In genomic region chr13:35453222-35453914, GRCm38 (mm10) we compare ENCODE assay signal across 16 mouse cellular contexts.
A peak's percentile ranks its signal among the peaks of the same experiment; 100 is the strongest.
DNase-seq lines count a peak whose midpoint lies in the region; ATAC-seq and TF ChIP-seq lines count a peak whose summit lies in the region.
"Had no signal": no experiment of that assay in that cellular context is flagged by ENCODE, and none has a peak within 500 bp of the region (broad histone marks: within the 10 kb centered on the region; RNA-seq: fewer than 3 reads in every experiment).

No protein-coding gene starts in this region.

- no peak overlapping the region for H3K4me3 ChIP-seq in midbrain, embryonic 11.5 days (ENCODE audit: low read depth, low read length)
- no peak overlapping the region for H3K4me3 ChIP-seq in midbrain, embryonic 16.5 days (ENCODE audit: low read depth, low read length)
- no peak overlapping the region for H3K4me3 ChIP-seq in heart, embryonic 10.5 days
- no peak overlapping the region for H3K4me3 ChIP-seq in hindbrain, embryonic 16.5 days (ENCODE audit: low read length)
- no peak overlapping the region for H3K4me3 ChIP-seq in intestine, postnatal 0 days (ENCODE audit: low read depth, low read length)
- H3K4me3 ChIP-seq: erythroblast, embryonic 14.5 days; liver, embryonic 15.5 days had no signal

- H3K4me2 ChIP-seq in midbrain, embryonic 11.5 days, result no peak overlapping the region
- H3K4me2 ChIP-seq in midbrain, embryonic 16.5 days (ENCODE audit: low read length), result no peak overlapping the region
- no peak overlapping the region for H3K4me2 ChIP-seq in hindbrain, embryonic 16.5 days (ENCODE audit: low read length)
- no peak overlapping the region for H3K4me2 ChIP-seq in intestine, postnatal 0 days (replicated peaks; ENCODE audit: low read depth)
- H3K4me2 ChIP-seq: liver, embryonic 15.5 days had no signal

- H3K4me1 ChIP-seq in midbrain, embryonic 11.5 days (ENCODE audit: control insufficient read depth, insufficient read depth, low read length), result no peaks in the 10 kb centered on the region
- H3K4me1 ChIP-seq in midbrain, embryonic 16.5 days (ENCODE audit: control insufficient read depth, insufficient read depth, low read length), result no peaks in the 10 kb centered on the region
- H3K4me1 ChIP-seq in heart, embryonic 10.5 days, result peaks cover 13% of the 10 kb centered on the region
- no peaks in the 10 kb centered on the region for H3K4me1 ChIP-seq in hindbrain, embryonic 16.5 days (ENCODE audit: control insufficient read depth, insufficient read depth, low read depth, low read length)
- H3K4me1 ChIP-seq in intestine, postnatal 0 days (replicated peaks; ENCODE audit: control insufficient read depth, insufficient read depth, low read length), result no peaks in the 10 kb centered on the region
- H3K4me1 ChIP-seq: liver, embryonic 15.5 days had no signal

- H3K27ac ChIP-seq in midbrain, embryonic 11.5 days (ENCODE audit: low read depth, low read length), result no peak overlapping the region
- H3K27ac ChIP-seq in midbrain, embryonic 16.5 days (ENCODE audit: low read length), result no peak overlapping the region
- peak overlapping the region; percentile 72 for H3K27ac ChIP-seq in heart, embryonic 10.5 days
- H3K27ac ChIP-seq in hindbrain, embryonic 16.5 days (ENCODE audit: low read depth, low read length), result no peak overlapping the region
- H3K27ac ChIP-seq in intestine, postnatal 0 days (ENCODE audit: low read depth, low read length), result no peak overlapping the region
- H3K27ac ChIP-seq: liver, embryonic 15.5 days had no signal

- ATAC-seq in midbrain, embryonic 11.5 days (ENCODE audit: low FRiP score), result no peak
- ATAC-seq in midbrain, embryonic 16.5 days, result no peak
- peak; percentile 73 for ATAC-seq in hindbrain, embryonic 16.5 days
- no peak for ATAC-seq in intestine, postnatal 0 days
- ATAC-seq: Patski had no signal

- H3K36me3 ChIP-seq in midbrain, embryonic 11.5 days (ENCODE audit: control insufficient read depth, insufficient read depth, low read length), result no peaks in the 10 kb centered on the region
- H3K36me3 ChIP-seq in midbrain, embryonic 16.5 days (ENCODE audit: control insufficient read depth, insufficient read depth, low read length), result no peaks in the 10 kb centered on the region
- H3K36me3 ChIP-seq in heart, embryonic 10.5 days, result no peaks in the 10 kb centered on the region
- no peaks in the 10 kb centered on the region for H3K36me3 ChIP-seq in hindbrain, embryonic 16.5 days (ENCODE audit: control insufficient read depth, insufficient read depth, low read length)
- no peaks in the 10 kb centered on the region for H3K36me3 ChIP-seq in intestine, postnatal 0 days (ENCODE audit: control insufficient read depth, insufficient read depth)
- H3K36me3 ChIP-seq: liver, embryonic 15.5 days had no signal

- 78% methylated on average over 2 of the region's 2 CpGs for WGBS in midbrain, embryonic 11.5 days
- 61% methylated on average over 2 of the region's 2 CpGs for WGBS in midbrain, embryonic 16.5 days
- WGBS in heart, embryonic 10.5 days, result 54% methylated on average over 2 of the region's 2 CpGs
- WGBS in hindbrain, embryonic 16.5 days, result 69% methylated on average over 2 of the region's 2 CpGs
- 82% methylated on average over 2 of the region's 2 CpGs for WGBS in intestine, postnatal 0 days

- no peak for TF ChIP-seq CTCF in brain, embryonic 14.5 days (IDR thresholded peaks at IDR 0.05; ENCODE audit: borderline replicate concordance, extremely low read depth, insufficient read depth, insufficient read length)
- TF ChIP-seq CTCF in intestine, postnatal 0 days (IDR thresholded peaks at IDR 0.05; ENCODE audit: low read depth), result no peak

- no peaks in the 10 kb centered on the region for H3K9me3 ChIP-seq in midbrain, embryonic 11.5 days (ENCODE audit: control insufficient read depth, low read length)
- no peaks in the 10 kb centered on the region for H3K9me3 ChIP-seq in midbrain, embryonic 16.5 days (replicated peaks; ENCODE audit: control insufficient read depth, low read length, poor library complexity, severe bottlenecking)
- no peaks in the 10 kb centered on the region for H3K9me3 ChIP-seq in heart, embryonic 10.5 days
- H3K9me3 ChIP-seq in hindbrain, embryonic 16.5 days (ENCODE audit: control insufficient read depth, low read length), result no peaks in the 10 kb centered on the region
- no peaks in the 10 kb centered on the region for H3K9me3 ChIP-seq in intestine, postnatal 0 days (ENCODE audit: control insufficient read depth)
- H3K9me3 ChIP-seq: liver, embryonic 15.5 days had no signal

- no peak overlapping the region for H3K9ac ChIP-seq in midbrain, embryonic 11.5 days (ENCODE audit: low read length)
- H3K9ac ChIP-seq in midbrain, embryonic 16.5 days (ENCODE audit: low read depth, low read length), result no peak overlapping the region
- H3K9ac ChIP-seq in hindbrain, embryonic 16.5 days (ENCODE audit: low read depth, low read length), result no peak overlapping the region
- no peak overlapping the region for H3K9ac ChIP-seq in intestine, postnatal 0 days (ENCODE audit: low read depth, low read length)
- H3K9ac ChIP-seq: liver, embryonic 15.5 days had no signal

- H3K27me3 ChIP-seq in midbrain, embryonic 11.5 days (ENCODE audit: control insufficient read depth, insufficient read depth, low read length), result no peaks in the 10 kb centered on the region
- no peaks in the 10 kb centered on the region for H3K27me3 ChIP-seq in midbrain, embryonic 16.5 days (ENCODE audit: control insufficient read depth, insufficient read depth, low read depth, low read length)
- H3K27me3 ChIP-seq in heart, embryonic 10.5 days (ENCODE audit: insufficient read depth, poor library complexity, severe bottlenecking), result no peaks in the 10 kb centered on the region
- H3K27me3 ChIP-seq in hindbrain, embryonic 16.5 days (replicated peaks; ENCODE audit: control insufficient read depth, insufficient read depth, low read length), result no peaks in the 10 kb centered on the region
- no peaks in the 10 kb centered on the region for H3K27me3 ChIP-seq in intestine, postnatal 0 days (replicated peaks; ENCODE audit: control insufficient read depth, insufficient read depth, low read length)
- H3K27me3 ChIP-seq: CH12.LX; liver, embryonic 15.5 days; Patski had no signal

- peak; percentile 86 for DNase-seq in midbrain, embryonic 11.5 days (ENCODE audit: low spot score, missing footprints)
- DNase-seq in brain, embryonic 14.5 days (ENCODE audit: low read depth), result peak; percentile 40
- no peak for DNase-seq in heart, embryonic 10.5 days (ENCODE audit: low spot score)
- no peak for DNase-seq in adrenal gland, postnatal 10 days
- DNase-seq in lung, postnatal 36 days, result no peak
- DNase-seq: adrenal gland, adult 8-10 months; layer of hippocampus, adult 9-11 months; lung, postnatal 4 days; thymus, adult 2 months had no signal

- TF ChIP-seq POLR2A in brain, embryonic 14.5 days (IDR thresholded peaks at IDR 0.05; ENCODE audit: borderline replicate concordance, extremely low read depth, insufficient read depth, insufficient read length, poor library complexity, severe bottlenecking), result no peak

Comparison
In these comparisons a context has a peak if more than half of its experiments do, and no peak if none do; other contexts are left out.
1. DNase-seq: peak in midbrain, embryonic 11.5 days (single experiment) and brain, embryonic 14.5 days (single experiment); none in heart, embryonic 10.5 days (single experiment), adrenal gland, postnatal 10 days (single experiment) and lung, postnatal 36 days (single experiment).